Mouse (Mus musculus): Measurements from ENCODE around the gene Dmgdh. TPM values are rescaled to one million over a fixed set of nuclear protein-coding genes. Genes with fewer than 3 reads are reported as not detected.

Dmgdh gene
- total RNA-seq, 1 experiment = 2.1 TPM

- peak; percentile 21 for DNase-seq (ENCODE audit: low read depth, low spot score)
- in situ Hi-C loops (cut with MboI; ENCODE audit: low sequenced_read_pairs in 2 of 2, unreplicated experiment in 2 of 2) = no loop called here
- Histone ChIP-seq H3K9me3 (ENCODE audit: control insufficient read depth, insufficient read depth, low read depth, low read length) (no peaks in the 10 kb centered on the region), H3K4me1 (ENCODE audit: control insufficient read depth in 2 of 2, insufficient read depth in 2 of 2, low read length in 2 of 2, poor library complexity in 1 of 2) (no peaks in the 10 kb centered on the region), H3K27ac (ENCODE audit: insufficient read depth, low read depth, low read length, poor library complexity, severe bottlenecking) (no peak overlapping the region), H3K4me3 (ENCODE audit: insufficient read depth in 1 of 2, low read depth in 1 of 2, low read length in 2 of 2, poor library complexity in 1 of 2, severe bottlenecking in 1 of 2) (peak overlapping the region; percentile 65 to 73), H3K36me3 (ENCODE audit: control insufficient read depth, insufficient read depth, low read length, poor library complexity, severe bottlenecking) (no peaks in the 10 kb centered on the region), H3K9ac (ENCODE audit: insufficient read depth, low read depth, low read length, poor library complexity, severe bottlenecking) (peak overlapping the region; percentile 54; the same call in 1 of the 2 replicates)
- no peak for TF ChIP-seq ZNF384 (IDR thresholded peaks at IDR 0.05; ENCODE audit: low read depth, low read length)
- TF ChIP-seq CHD2 (IDR thresholded peaks at IDR 0.05; ENCODE audit: low read depth, low read length) = no peak
- no peak for TF ChIP-seq MAFK (IDR thresholded peaks at IDR 0.05; ENCODE audit: insufficient read depth, low read depth, low read length)
- no peak for TF ChIP-seq HCFC1 (IDR thresholded peaks at IDR 0.05; ENCODE audit: borderline replicate concordance, insufficient read depth, low read length)
- TF ChIP-seq ZC3H11A (IDR thresholded peaks at IDR 0.05; ENCODE audit: borderline replicate concordance, low read depth, low read length) = no peak
Observed at GRCm38 (mm10) chr13:93771031-93771587, 96.9 kb downstream of the Dmgdh start.

GRCm38 (mm10) chr13:93771588-93772278, 97.5 kb downstream of the Dmgdh start, which contains the start of gene Arsb:
Gene Arsb (plus strand): TSS chr13:93771630.
- Histone ChIP-seq H3K36me3 (ENCODE audit: control insufficient read depth, insufficient read depth, low read length, poor library complexity, severe bottlenecking) (no peaks in the 10 kb centered on the region), H3K27ac (ENCODE audit: insufficient read depth, low read depth, low read length, poor library complexity, severe bottlenecking) (no peak within 1 kb of the TSS), H3K9me3 (ENCODE audit: control insufficient read depth, insufficient read depth, low read depth, low read length) (no peaks in the 10 kb centered on the region), H3K4me1 (ENCODE audit: control insufficient read depth in 2 of 2, insufficient read depth in 2 of 2, low read length in 2 of 2, poor library complexity in 1 of 2) (no peaks in the 10 kb centered on the region), H3K4me3 (ENCODE audit: insufficient read depth in 1 of 2, low read depth in 1 of 2, low read length in 2 of 2, poor library complexity in 1 of 2, severe bottlenecking in 1 of 2) (peak within 1 kb of the TSS; percentile 65 to 73), H3K9ac (ENCODE audit: insufficient read depth, low read depth, low read length, poor library complexity, severe bottlenecking) (peak within 1 kb of the TSS; percentile 54)
- in situ Hi-C loops (cut with MboI; ENCODE audit: low sequenced_read_pairs in 2 of 2, unreplicated experiment in 2 of 2) = no loop called here
- TF ChIP-seq HCFC1 (IDR thresholded peaks at IDR 0.05; ENCODE audit: borderline replicate concordance, insufficient read depth, low read length) = 0 out of 2 replicates have a peak, but pooled peaks have one; percentile 16
- TF ChIP-seq ZNF384 (IDR thresholded peaks at IDR 0.05; ENCODE audit: low read depth, low read length) = no peak
- DNase-seq (ENCODE audit: low read depth, low spot score) = peak; percentile 62

- no peak for DNase-seq (ENCODE audit: low read depth, low spot score)
- Histone ChIP-seq H3K27ac (ENCODE audit: insufficient read depth, low read depth, low read length, poor library complexity, severe bottlenecking) (no peak overlapping the region), H3K9me3 (ENCODE audit: control insufficient read depth, insufficient read depth, low read depth, low read length) (no peaks in the 10 kb centered on the region), H3K4me3 (ENCODE audit: insufficient read depth in 1 of 2, low read depth in 1 of 2, low read length in 2 of 2, poor library complexity in 1 of 2, severe bottlenecking in 1 of 2) (peak overlapping the region in 1 of 2 experiments; percentile 73; a peak in 2 of 4 replicates), H3K4me1 (ENCODE audit: control insufficient read depth in 2 of 2, insufficient read depth in 2 of 2, low read length in 2 of 2, poor library complexity in 1 of 2) (no peaks in the 10 kb centered on the region), H3K36me3 (ENCODE audit: control insufficient read depth, insufficient read depth, low read length, poor library complexity, severe bottlenecking) (no peaks in the 10 kb centered on the region), H3K9ac (ENCODE audit: insufficient read depth, low read depth, low read length, poor library complexity, severe bottlenecking) (no peak overlapping the region)
- no peak for TF ChIP-seq HCFC1 (IDR thresholded peaks at IDR 0.05; ENCODE audit: borderline replicate concordance, insufficient read depth, low read length)
- no peak for TF ChIP-seq CHD2 (IDR thresholded peaks at IDR 0.05; ENCODE audit: low read depth, low read length)
- TF ChIP-seq MAFK (IDR thresholded peaks at IDR 0.05; ENCODE audit: insufficient read depth, low read depth, low read length) = no peak
- no peak for TF ChIP-seq ZNF384 (IDR thresholded peaks at IDR 0.05; ENCODE audit: low read depth, low read length)
- no peak for TF ChIP-seq ZC3H11A (IDR thresholded peaks at IDR 0.05; ENCODE audit: borderline replicate concordance, low read depth, low read length)
- in situ Hi-C loops (cut with MboI; ENCODE audit: low sequenced_read_pairs in 2 of 2, unreplicated experiment in 2 of 2) = no loop called here
Observed at GRCm38 (mm10) chr13:93772279-93772636, 98.0 kb downstream of the Dmgdh start.

- DNase-seq (ENCODE audit: low read depth, low spot score) = no peak
- no peak overlapping the region for H3K9ac ChIP-seq (ENCODE audit: insufficient read depth, low read depth, low read length, poor library complexity, severe bottlenecking)
- H3K27ac ChIP-seq (ENCODE audit: insufficient read depth, low read depth, low read length, poor library complexity, severe bottlenecking) = no peak overlapping the region
- TF ChIP-seq ZC3H11A (IDR thresholded peaks at IDR 0.05; ENCODE audit: borderline replicate concordance, low read depth, low read length) (no peak), MAFK (IDR thresholded peaks at IDR 0.05; ENCODE audit: insufficient read depth, low read depth, low read length) (no peak), ZNF384 (IDR thresholded peaks at IDR 0.05; ENCODE audit: low read depth, low read length) (no peak), HCFC1 (IDR thresholded peaks at IDR 0.05; ENCODE audit: borderline replicate concordance, insufficient read depth, low read length) (no peak), CHD2 (IDR thresholded peaks at IDR 0.05; ENCODE audit: low read depth, low read length) (no peak)
- in situ Hi-C loops (cut with MboI; ENCODE audit: low sequenced_read_pairs in 2 of 2, unreplicated experiment in 2 of 2) = no loop called here
- H3K9me3 ChIP-seq (ENCODE audit: control insufficient read depth, insufficient read depth, low read depth, low read length) = no peaks in the 10 kb centered on the region
- H3K36me3 ChIP-seq (ENCODE audit: control insufficient read depth, insufficient read depth, low read length, poor library complexity, severe bottlenecking) = no peaks in the 10 kb centered on the region
- no peak overlapping the region for H3K4me3 ChIP-seq (ENCODE audit: insufficient read depth in 1 of 2, low read depth in 1 of 2, low read length in 2 of 2, poor library complexity in 1 of 2, severe bottlenecking in 1 of 2)
- no peaks in the 10 kb centered on the region for H3K4me1 ChIP-seq (ENCODE audit: control insufficient read depth in 2 of 2, insufficient read depth in 2 of 2, low read length in 2 of 2, poor library complexity in 1 of 2)
Observed at GRCm38 (mm10) chr13:93772861-93773260, 98.6 kb downstream of the Dmgdh start.
